Mouse (Mus musculus): ENCODE measurements around the gene Tceal5. TPM values are rescaled to one million over a fixed set of nuclear protein-coding genes. Genes with fewer than 3 reads are reported as not detected.

Gene Tceal5
- polyA plus RNA-seq, 1 experiment from 2014 or later: 15.2 TPM

- Histone ChIP-seq H3K4me3 (peak overlapping the region; percentile 68), H3K9me3 (no peaks in the 10 kb centered on the region), H3K9ac (peak overlapping the region; percentile 91), H3K4me2 (peak overlapping the region; percentile 74), H3K4me1 (peaks cover 4% of the 10 kb centered on the region; the same call in 1 of the 2 replicates), H3K36me3 (peaks cover 11% of the 10 kb centered on the region; the same call in 1 of the 2 replicates), H3K27ac (replicated peaks) (peak overlapping the region; percentile 94), H3K27me3 (replicated peaks) (no peaks in the 10 kb centered on the region)
- ATAC-seq (ENCODE audit: extremely low read depth, insufficient number of reproducible peaks, low FRiP score, low TSS enrichment): peak; percentile 49; the same call in 1 of the 2 replicates
- 17% methylated on average over 22 of the region's 24 CpGs for WGBS
Measured at GRCm38 (mm10) chrX:136171189-136172117, 32.2 kb downstream of the Tceal5 start.

DNA sequence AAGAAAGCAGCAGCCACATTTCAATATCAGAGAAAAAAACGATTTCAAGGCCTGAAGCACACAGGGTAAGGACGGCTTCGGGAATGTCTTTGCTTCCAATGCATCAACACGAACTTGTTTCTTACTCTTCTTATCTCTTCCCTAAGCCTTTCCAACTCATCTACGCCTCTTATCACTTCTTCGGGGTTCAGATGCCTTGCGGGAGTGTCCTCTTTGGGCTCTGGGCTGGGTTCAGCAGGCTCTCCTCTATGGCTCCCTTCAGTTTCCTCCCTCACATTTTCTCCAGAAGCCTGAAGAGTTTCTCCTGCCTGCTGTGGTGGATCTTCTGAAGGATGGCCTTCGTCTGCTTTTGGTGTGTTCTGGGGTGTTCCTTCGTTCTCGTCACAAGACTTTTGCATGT, 33.1 kb downstream of the Tceal5 start:
- H3K9ac ChIP-seq: peak overlapping the region; percentile 91
- ATAC-seq (ENCODE audit: extremely low read depth, insufficient number of reproducible peaks, low FRiP score, low TSS enrichment): no peak
- 20% methylated on average over 10 of the region's 10 CpGs for WGBS
- H3K27ac ChIP-seq (replicated peaks): peak overlapping the region; percentile 94
- peaks cover 4% of the 10 kb centered on the region; the same call in 1 of the 2 replicates for H3K4me1 ChIP-seq
- peak overlapping the region; percentile 74 for H3K4me2 ChIP-seq
- H3K27me3 ChIP-seq (replicated peaks): no peaks in the 10 kb centered on the region
- peaks cover 11% of the 10 kb centered on the region; the same call in 1 of the 2 replicates for H3K36me3 ChIP-seq
- no peaks in the 10 kb centered on the region for H3K9me3 ChIP-seq
- H3K4me3 ChIP-seq: peak overlapping the region; percentile 68

Small RNA genes within 50 kb of the gene (microRNA-seq; reads per million reads assigned to microRNA genes)
- gene Mir6383: not detected

Other genes starting within 250 kb of the Tceal5 start
- gene Arxes2, start 210.1 kb downstream of the Tceal5 start, polyA plus RNA-seq (2015; fragmentation: Nextera tagmentation; extraction: Ambion mirVana): 69.2 and 80.4 TPM in 2 replicates
- gene Arxes1, start 170.5 kb downstream of the Tceal5 start, polyA plus RNA-seq (2015; fragmentation: Nextera tagmentation; extraction: Ambion mirVana): 29.2 and 29.5 TPM in 2 replicates
- gene Bex2, start 135.6 kb downstream of the Tceal5 start, polyA plus RNA-seq (2015; fragmentation: Nextera tagmentation; extraction: Ambion mirVana): 34.0 and 40.3 TPM in 2 replicates
- 0.34 and 0.62 TPM in 2 replicates for gene Nxf3, start 118.6 kb downstream of the Tceal5 start, polyA plus RNA-seq (2015; fragmentation: Nextera tagmentation; extraction: Ambion mirVana)
- gene Bex4, start 64.9 kb downstream of the Tceal5 start, polyA plus RNA-seq (2015; fragmentation: Nextera tagmentation; extraction: Ambion mirVana): 195 and 204 TPM in 2 replicates
- 230 and 260 TPM in 2 replicates for gene Tceal8, start 31.5 kb downstream of the Tceal5 start, polyA plus RNA-seq (2015; fragmentation: Nextera tagmentation; extraction: Ambion mirVana)
- gene Tceal7, start 10.9 kb upstream of the Tceal5 start, polyA plus RNA-seq (2015; fragmentation: Nextera tagmentation; extraction: Ambion mirVana): 12.3 and 15.1 TPM in 2 replicates
- gene Bex1, start 11.6 kb upstream of the Tceal5 start, polyA plus RNA-seq (2015; fragmentation: Nextera tagmentation; extraction: Ambion mirVana): 226 and 272 TPM in 2 replicates
- gene Tceal9, start 41.2 kb upstream of the Tceal5 start, polyA plus RNA-seq (2015; fragmentation: Nextera tagmentation; extraction: Ambion mirVana): 448 and 526 TPM in 2 replicates
- gene Bex3, start 66.4 kb upstream of the Tceal5 start, polyA plus RNA-seq (2015; fragmentation: Nextera tagmentation; extraction: Ambion mirVana): 517 and 589 TPM in 2 replicates